Mouse (Mus musculus) heart, adult 9 months (tissue): ENCODE data around the gene Dohh.

Experiments
- DNase-seq, 2 experiments: peaks; one replicate each; pipeline ENCODE4 v3.0.0; 2022; ENCODE audit warnings: low spot score in 2 of 2

The Dohh gene

DNA sequence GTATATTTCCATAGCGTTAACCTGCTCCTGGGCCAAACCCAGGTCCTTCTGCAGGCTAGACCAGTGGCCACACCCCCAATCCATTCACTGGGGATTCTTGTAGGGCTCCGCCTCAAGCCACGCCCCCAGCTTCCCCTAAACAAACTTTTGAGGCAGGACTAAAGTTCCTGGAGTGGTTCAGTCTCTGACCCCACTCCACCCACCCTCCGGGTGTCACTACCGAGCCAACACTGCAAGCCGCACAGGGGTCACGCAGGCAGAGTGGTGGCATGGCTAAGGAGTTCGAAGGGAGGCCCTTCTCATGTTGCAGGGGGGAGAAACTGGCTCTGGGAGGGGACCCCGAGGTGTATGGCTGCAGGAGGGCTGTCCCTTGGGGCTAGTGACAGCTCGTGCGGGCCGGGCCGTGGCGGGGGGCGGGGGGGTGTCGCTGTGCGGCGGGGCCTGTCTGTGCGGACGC, 45.4 kb downstream of the Dohh start:
- peak; percentile 93 for DNase-seq

DNA sequence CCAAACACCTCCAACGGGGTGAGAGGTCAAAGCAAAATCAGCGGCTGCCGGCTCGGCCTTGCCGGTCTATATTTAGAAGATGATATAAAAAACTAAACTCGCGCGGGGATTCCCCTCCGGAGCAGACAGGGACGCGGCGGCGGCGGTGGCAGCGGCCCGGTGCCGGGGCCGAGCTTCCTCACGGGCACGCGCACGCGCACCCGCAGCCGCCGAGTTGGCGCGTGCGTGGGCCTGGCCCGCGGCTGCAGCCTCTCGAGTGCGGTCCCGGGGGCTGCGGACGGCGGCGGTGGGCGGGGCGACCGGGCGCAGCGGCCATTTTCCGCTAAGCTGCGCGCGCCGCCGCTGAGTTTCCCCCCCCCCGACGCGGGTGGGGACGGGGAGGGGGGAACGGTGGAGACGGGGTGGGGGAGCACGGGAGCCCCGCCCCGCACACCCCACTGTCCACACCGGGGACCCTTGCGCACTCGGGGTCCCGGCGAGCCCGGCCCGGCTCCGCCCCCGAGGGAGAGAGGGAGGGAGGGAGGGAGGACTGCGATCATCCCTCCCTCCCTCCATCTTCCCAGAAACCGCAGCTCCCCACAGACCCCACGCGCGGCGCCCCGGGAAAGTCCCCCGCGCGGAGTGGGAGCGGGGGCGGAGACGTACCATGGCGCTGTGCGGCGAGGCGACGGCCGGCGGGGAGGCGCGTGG, 46.1 kb downstream of the Dohh start:
- peak; percentile 90 for DNase-seq

- peak; percentile 65 to 69 for DNase-seq
Measured at GRCm38 (mm10) chr10:81430831-81431525, 46.8 kb downstream of the Dohh start.

GRCm38 (mm10) chr10:81431526-81432168, 47.4 kb downstream of the Dohh start:
- DNase-seq: peak; percentile 33 to 50

GRCm38 (mm10) chr10:81432169-81432867, 48.1 kb downstream of the Dohh start:
- DNase-seq: peak in 1 of 2 experiments; percentile 44

DNA sequence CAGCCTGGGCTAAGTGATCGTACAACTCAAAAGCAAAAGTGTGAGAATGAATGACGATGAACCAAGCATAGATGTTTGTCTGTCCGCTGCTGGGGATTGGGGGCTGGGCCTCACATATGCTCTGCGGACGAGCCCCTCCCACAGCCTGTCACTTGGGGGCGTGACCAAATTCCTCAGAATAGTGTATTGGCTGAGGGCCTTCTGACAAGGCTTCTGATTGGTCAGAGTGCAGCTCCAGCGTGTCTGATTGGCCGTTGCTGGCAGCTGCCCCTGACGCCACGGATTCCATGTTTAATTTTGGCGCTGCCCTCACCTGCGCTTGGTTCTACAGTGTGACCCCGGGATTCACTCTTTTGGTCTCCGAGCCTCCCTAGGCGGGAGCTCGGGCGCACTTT, 48.6 kb downstream of the Dohh start:
- peak; percentile 96 for DNase-seq

DNA sequence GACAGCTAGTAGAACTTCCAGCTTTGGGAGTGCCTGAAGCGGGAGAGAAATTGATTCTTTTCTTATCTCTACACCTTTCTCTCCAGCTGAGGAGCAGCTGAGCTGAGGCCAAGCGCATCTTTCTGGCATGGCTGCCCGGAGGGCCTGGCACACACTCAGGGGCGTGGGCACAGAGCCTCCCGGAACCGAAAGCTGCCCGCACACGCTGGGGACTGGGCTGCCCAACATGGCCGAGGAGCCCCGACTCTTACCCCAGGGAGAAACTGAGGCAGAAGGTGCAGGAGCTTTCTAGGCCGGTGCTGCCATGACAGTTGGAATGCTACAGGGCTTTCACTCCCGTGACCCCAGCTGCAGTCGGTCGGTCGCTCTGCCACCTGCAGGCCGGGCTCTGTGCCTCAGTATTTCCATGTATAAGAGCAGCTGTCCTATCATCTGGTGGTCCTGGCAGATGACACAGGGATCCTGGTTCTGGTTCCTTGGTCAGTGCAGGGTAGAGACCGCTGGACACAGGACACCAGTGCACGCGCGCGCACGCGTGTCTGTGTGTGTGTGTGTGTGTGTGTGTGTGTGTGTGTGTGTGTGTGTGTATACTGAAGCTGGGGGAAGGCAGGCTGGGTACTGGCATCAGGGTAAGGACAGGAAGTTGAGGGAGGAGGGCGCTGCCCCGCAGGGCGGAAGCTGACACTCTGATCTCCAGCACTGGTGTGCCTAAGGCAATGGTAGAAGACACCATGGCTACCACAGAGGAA, 49.5 kb downstream of the Dohh start:
- DNase-seq: peak; percentile 55 to 65

DNA sequence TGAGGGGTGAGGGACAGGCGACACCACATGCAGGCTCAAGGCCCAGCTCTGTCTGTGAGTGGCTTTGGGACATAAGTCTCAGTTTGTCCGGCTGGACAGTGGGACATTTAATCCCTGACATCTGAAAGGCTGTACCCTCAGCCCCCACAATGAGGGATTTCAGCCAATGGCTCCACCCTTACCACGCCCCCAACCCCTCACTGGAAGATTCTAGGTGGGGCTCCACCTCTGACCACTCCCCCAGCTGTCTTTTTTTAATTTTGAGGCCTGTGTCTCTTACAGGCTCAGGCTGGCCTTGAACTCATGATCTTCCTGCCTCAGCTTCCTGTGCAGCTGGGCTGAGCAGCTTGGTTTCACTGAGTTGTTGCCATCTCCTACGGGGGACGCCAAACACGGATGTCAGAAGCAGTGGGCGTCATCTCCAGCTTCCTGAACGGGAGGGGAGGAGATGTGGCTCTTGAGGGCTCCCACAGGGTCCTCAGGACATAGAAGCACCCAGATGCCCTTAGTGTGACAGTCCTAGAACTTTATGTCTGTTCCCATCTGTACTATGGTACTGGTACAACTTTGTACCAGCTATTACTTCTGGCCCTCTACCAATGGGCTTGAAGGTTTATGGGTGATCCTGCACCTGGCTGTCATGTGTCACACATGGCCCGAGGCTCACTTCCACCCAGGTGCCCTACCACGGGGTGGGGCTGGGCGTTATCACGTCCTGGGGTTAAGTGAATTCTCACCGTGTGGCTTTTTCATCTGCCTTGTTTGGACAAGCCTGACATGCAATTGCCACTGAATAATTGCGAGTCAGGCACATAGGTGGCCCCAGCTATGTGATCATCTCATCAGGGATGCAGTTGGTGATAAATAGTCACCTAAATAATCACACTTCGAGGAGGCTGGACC, 50.4 kb downstream of the Dohh start:
- peak in 1 of 2 experiments; percentile 17 for DNase-seq

GRCm38 (mm10) chr10:81435436-81435835, 51.2 kb downstream of the Dohh start:
- peak; percentile 67 to 81 for DNase-seq
